Mouse (Mus musculus): Measurements from ENCODE around the gene Rgs1.

Rgs1 gene

GRCm38 (mm10) chr1:144197684-144198083, 51.4 kb downstream of the Rgs1 start:
- DNase-seq (ENCODE audit: low read depth): peak; percentile 67

Data from c-Kit-positive CD71-negative TER-119-negative erythroid progenitor cells, embryonic 14.5 days (primary cell).